Mouse (Mus musculus) kidney, postnatal 0 days (tissue): ENCODE results near the gene Pxk. TPM values are rescaled to one million over a fixed set of nuclear protein-coding genes. Genes with fewer than 3 reads are reported as not detected.

Experiments used
- ATAC-seq: fragments of 200-750 bp; cut with Nextera tagmentation; replicated peaks from 2 replicates; pipeline ENCODE4 v1.8.0; 2017; ENCODE audit warnings: low read depth, moderate number of reproducible peaks, moderate TSS enrichment, moderate library complexity; ENCODE audit not compliant: low FRiP score
- DNase-seq: peaks from one replicate; pipeline ENCODE4 v3.0.0-alpha.2; 2016; ENCODE audit warnings: low spot score
- H3K27ac ChIP-seq: fragments of 300-500 bp; sonication (generic); 2 replicates; pipeline ENCODE4 v1.5.1; 2014; ENCODE audit warnings: mild to moderate bottlenecking
- H3K27me3 ChIP-seq: fragments of 300-500 bp; sonication (generic); 2 replicates; pipeline ENCODE4 v1.6.1; 2014; ENCODE audit warnings: low read length, mixed read lengths; ENCODE audit not compliant: insufficient read depth
- H3K36me3 ChIP-seq: fragments of 300-500 bp; sonication (generic); 2 replicates; pipeline ENCODE4 v1.6.1; 2014; ENCODE audit warnings: low read length, mixed read lengths; ENCODE audit not compliant: insufficient read depth
- H3K4me1 ChIP-seq: fragments of 300-500 bp; sonication (generic); replicated peaks from 2 replicates; pipeline ENCODE4 v1.6.1; 2014; ENCODE audit warnings: antibody characterized with exemption, low read length, mixed read lengths; ENCODE audit not compliant: insufficient read depth
- H3K4me2 ChIP-seq: fragments of 300-500 bp; sonication (generic); 2 replicates; pipeline ENCODE4 v1.6.1; 2014; ENCODE audit warnings: mild to moderate bottlenecking, low read length, moderate library complexity, mixed read lengths
- H3K4me3 ChIP-seq: fragments of 300-500 bp; sonication (generic); replicated peaks from 2 replicates; pipeline ENCODE4 v1.5.1; 2014; ENCODE audit warnings: low read depth, low read length
- H3K9ac ChIP-seq: fragments of 300-500 bp; sonication (generic); 2 replicates; pipeline ENCODE4 v1.6.1; 2014; ENCODE audit warnings: low read depth, low read length
- H3K9me3 ChIP-seq: fragments of 300-500 bp; sonication (generic); replicated peaks from 2 replicates; pipeline ENCODE4 v1.6.1; 2016; ENCODE audit warnings: low read length, inconsistent platforms, mixed read lengths
- CTCF ChIP-seq: IDR thresholded peaks from 2 replicates; pipeline ENCODE4 v1.5.1; 2016; ENCODE audit warnings: antibody characterized with exemption, low read depth, mild to moderate bottlenecking, moderate library complexity
- WGBS: fragments of 180-500 bp; shearing (Covaris S2); extraction: QIAGEN DNeasy Blood & Tissue Kit; methylation state at CpG from one replicate; pipeline ENCODE4 v1.1.7; 2014; 5-methylcytosine and 5-hydroxymethylcytosine counted together
- polyA plus RNA-seq: library from polyadenylated mRNA; unstranded; fragments of >200 nt; fragmentation: Nextera tagmentation; extraction: Ambion mirVana; gene quantifications from 2 replicates; pipeline ENCODE4 v1.2.1, GENCODE M21; 2015

Gene Pxk
- polyA plus RNA-seq, 1 experiment from 2014 or later = 39.4 TPM

- H3K36me3 ChIP-seq = no peaks in the 10 kb centered on the region
- H3K4me2 ChIP-seq = peak overlapping the region; percentile 79; the same call in 1 of the 2 replicates
- H3K27ac ChIP-seq = no peak overlapping the region
- WGBS = 52% methylated on average over 10 of the region's 10 CpGs
- ATAC-seq (no peak), DNase-seq (no peak)
- H3K9ac ChIP-seq = 0 out of 2 replicates have a peak overlapping the region, but pooled peaks have one; percentile 4
- peak overlapping the region; percentile 74; the same call in 1 of the 2 replicates for H3K4me3 ChIP-seq
- peaks cover 12% of the 10 kb centered on the region for H3K4me1 ChIP-seq
- H3K27me3 ChIP-seq = no peaks in the 10 kb centered on the region
- no peak for TF ChIP-seq CTCF
- no peaks in the 10 kb centered on the region for H3K9me3 ChIP-seq
Observed at GRCm38 (mm10) chr14:8099561-8100021, 1.6 kb downstream of the Pxk start.

GRCm38 (mm10) chr14:8101886-8102285 lies 3.9 kb downstream of the Pxk start:
- ATAC-seq (no peak), DNase-seq (no peak)
- H3K27ac ChIP-seq = 0 out of 2 replicates have a peak overlapping the region, but pooled peaks have one; percentile 33
- peaks cover 12% of the 10 kb centered on the region for H3K4me1 ChIP-seq
- TF ChIP-seq CTCF = no peak
- no peaks in the 10 kb centered on the region for H3K9me3 ChIP-seq
- H3K27me3 ChIP-seq = no peaks in the 10 kb centered on the region
- H3K4me3 ChIP-seq = no peak overlapping the region
- H3K9ac ChIP-seq = no peak overlapping the region
- 0 out of 2 replicates have a peak, but pooled peaks cover 3% of the 10 kb centered on the region for H3K36me3 ChIP-seq
- H3K4me2 ChIP-seq = no peak overlapping the region
- 67% methylated on average over 8 of the region's 8 CpGs for WGBS

GRCm38 (mm10) chr14:8102676-8103075 lies 4.7 kb downstream of the Pxk start:
- Histone ChIP-seq H3K9me3 (no peaks in the 10 kb centered on the region), H3K27ac (0 out of 2 replicates have a peak overlapping the region, but pooled peaks have one; percentile 32), H3K36me3 (0 out of 2 replicates have a peak, but pooled peaks cover 5% of the 10 kb centered on the region), H3K4me2 (no peak overlapping the region), H3K4me1 (peaks cover 12% of the 10 kb centered on the region), H3K9ac (no peak overlapping the region), H3K4me3 (no peak overlapping the region), H3K27me3 (no peaks in the 10 kb centered on the region)
- 67% methylated on average over 12 of the region's 12 CpGs for WGBS
- no peak for DNase-seq
- ATAC-seq = no peak
- TF ChIP-seq CTCF = no peak

GRCm38 (mm10) chr14:8108047-8108446 lies 10.0 kb downstream of the Pxk start:
- ATAC-seq = no peak
- 0 out of 2 replicates have a peak, but pooled peaks cover 5% of the 10 kb centered on the region for H3K36me3 ChIP-seq

GRCm38 (mm10) chr14:8108976-8109375 lies 11.0 kb downstream of the Pxk start:
- Histone ChIP-seq H3K4me2 (no peak overlapping the region), H3K36me3 (0 out of 2 replicates have a peak, but pooled peaks cover 5% of the 10 kb centered on the region), H3K27ac (no peak overlapping the region), H3K9me3 (no peaks in the 10 kb centered on the region), H3K4me3 (no peak overlapping the region), H3K4me1 (no peaks in the 10 kb centered on the region), H3K9ac (no peak overlapping the region), H3K27me3 (no peaks in the 10 kb centered on the region)
- WGBS = 82% methylated on average over 1 of the region's 1 CpGs
- ATAC-seq (no peak), DNase-seq (no peak)
- TF ChIP-seq CTCF = no peak

More at GRCm38 (mm10) chr14:8108047-8108446, 10.0 kb downstream of the Pxk start:
- H3K4me3 ChIP-seq = no peak overlapping the region
- no peaks in the 10 kb centered on the region for H3K4me1 ChIP-seq
- H3K27ac ChIP-seq = no peak overlapping the region
- H3K27me3 ChIP-seq = no peaks in the 10 kb centered on the region
- no peaks in the 10 kb centered on the region for H3K9me3 ChIP-seq
- WGBS = 68% methylated on average over 4 of the region's 4 CpGs
- no peak for TF ChIP-seq CTCF
- no peak overlapping the region for H3K9ac ChIP-seq
- no peak for DNase-seq
- no peak overlapping the region for H3K4me2 ChIP-seq

- 82% methylated on average over 6 of the region's 6 CpGs for WGBS
- H3K4me2 ChIP-seq = no peak overlapping the region
- TF ChIP-seq CTCF = no peak
- H3K27me3 ChIP-seq = no peaks in the 10 kb centered on the region
- DNase-seq = no peak
- no peaks in the 10 kb centered on the region for H3K9me3 ChIP-seq
- ATAC-seq = peak; percentile 63; the same call in 1 of the 2 replicates
- no peaks in the 10 kb centered on the region for H3K4me1 ChIP-seq
- H3K9ac ChIP-seq = no peak overlapping the region
- H3K27ac ChIP-seq = no peak overlapping the region
- 0 out of 2 replicates have a peak, but pooled peaks cover 2% of the 10 kb centered on the region for H3K36me3 ChIP-seq
- no peak overlapping the region for H3K4me3 ChIP-seq
Observed at GRCm38 (mm10) chr14:8111545-8111944, 13.5 kb downstream of the Pxk start.

GRCm38 (mm10) chr14:8112036-8112435 lies 14.0 kb downstream of the Pxk start:
- no peak for DNase-seq
- H3K4me3 ChIP-seq = no peak overlapping the region
- ATAC-seq = no peak
- no peak overlapping the region for H3K4me2 ChIP-seq
- H3K9me3 ChIP-seq = no peaks in the 10 kb centered on the region
- no peaks in the 10 kb centered on the region for H3K4me1 ChIP-seq
- TF ChIP-seq CTCF = no peak
- WGBS = 85% methylated on average over 8 of the region's 8 CpGs
- H3K9ac ChIP-seq = no peak overlapping the region
- H3K27me3 ChIP-seq = no peaks in the 10 kb centered on the region
- H3K27ac ChIP-seq = no peak overlapping the region
- 0 out of 2 replicates have a peak, but pooled peaks cover 2% of the 10 kb centered on the region for H3K36me3 ChIP-seq
